Mouse (Mus musculus): ENCODE results near the gene Cys1. TPM values are rescaled to one million over a fixed set of nuclear protein-coding genes. Genes with fewer than 3 reads are reported as not detected.

Cys1 gene
- polyA plus RNA-seq, 1 experiment: 1.6 TPM

DNA sequence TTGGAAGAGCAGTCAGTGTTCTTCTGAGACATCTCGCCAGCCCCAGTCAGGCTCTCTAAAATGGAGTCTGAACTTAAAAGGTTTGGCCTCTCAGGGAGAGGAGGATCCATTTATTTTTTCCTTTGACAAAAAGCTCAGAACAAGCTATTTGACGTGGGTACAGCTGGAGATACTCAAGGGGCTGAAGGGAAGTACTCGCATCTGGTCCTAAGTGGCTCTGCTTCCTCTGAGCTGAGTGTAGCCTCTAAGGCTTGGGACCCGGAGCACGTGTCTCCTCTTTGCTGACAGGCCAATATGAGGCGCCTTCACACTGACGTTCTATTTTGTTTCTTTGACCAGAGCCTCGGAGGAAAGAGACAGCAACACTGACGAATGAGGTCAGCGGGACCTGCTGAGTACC lies 18.0 kb upstream of the Cys1 start:
- Histone ChIP-seq H3K36me3 (ENCODE audit: control insufficient read depth, insufficient read depth, low read length) (no peaks in the 10 kb centered on the region), H3K27me3 (ENCODE audit: control insufficient read depth, insufficient read depth, low read length) (no peaks in the 10 kb centered on the region), H3K4me3 (ENCODE audit: control insufficient read depth, insufficient read depth, low read length) (no peak overlapping the region), H3K4me1 (replicated peaks; ENCODE audit: control insufficient read depth, insufficient read depth, low read length) (no peaks in the 10 kb centered on the region), H3K27ac (ENCODE audit: control insufficient read depth, insufficient read depth, low read length) (no peak overlapping the region)
- DNase-seq: no peak
- 69% methylated on average over 10 of the region's 10 CpGs for whole genome bisulfite sequencing
- TF ChIP-seq CTCF (IDR thresholded peaks at IDR 0.05; ENCODE audit: borderline replicate concordance, control insufficient read depth, extremely low read depth, insufficient read depth, low read length, poor library complexity) (no peak), POLR2A (IDR thresholded peaks at IDR 0.05; ENCODE audit: control insufficient read depth, extremely low read depth, insufficient read depth, low read length, poor library complexity) (no peak)

DNA sequence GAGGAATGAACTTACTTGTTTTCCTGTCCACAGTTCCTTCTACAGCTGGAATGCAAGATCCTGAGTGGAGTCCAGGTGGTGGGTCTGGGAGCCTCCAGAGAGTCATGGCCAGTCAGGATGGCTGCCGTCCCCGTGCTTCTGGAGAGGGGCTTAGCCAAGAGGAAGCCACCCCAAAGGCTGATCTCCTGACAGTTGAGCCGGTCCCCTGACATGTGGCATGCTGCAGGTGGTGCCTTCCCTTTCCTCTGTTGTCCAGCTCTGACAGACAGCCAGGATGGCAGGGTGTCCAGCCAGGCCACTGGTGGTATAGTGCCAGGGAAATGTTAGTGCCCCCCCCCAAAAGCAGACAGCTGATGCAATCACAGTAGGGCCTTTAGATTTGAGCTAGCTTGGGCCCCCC lies 16.9 kb upstream of the Cys1 start:
- Histone ChIP-seq H3K36me3 (ENCODE audit: control insufficient read depth, insufficient read depth, low read length) (no peaks in the 10 kb centered on the region), H3K4me1 (replicated peaks; ENCODE audit: control insufficient read depth, insufficient read depth, low read length) (no peaks in the 10 kb centered on the region), H3K27me3 (ENCODE audit: control insufficient read depth, insufficient read depth, low read length) (no peaks in the 10 kb centered on the region), H3K27ac (ENCODE audit: control insufficient read depth, insufficient read depth, low read length) (no peak overlapping the region), H3K4me3 (ENCODE audit: control insufficient read depth, insufficient read depth, low read length) (no peak overlapping the region)
- DNase-seq: no peak
- TF ChIP-seq POLR2A (IDR thresholded peaks at IDR 0.05; ENCODE audit: control insufficient read depth, extremely low read depth, insufficient read depth, low read length, poor library complexity) (no peak), CTCF (IDR thresholded peaks at IDR 0.05; ENCODE audit: borderline replicate concordance, control insufficient read depth, extremely low read depth, insufficient read depth, low read length, poor library complexity) (no peak)
- WGBS: 84% methylated on average over 3 of the region's 3 CpGs

DNA sequence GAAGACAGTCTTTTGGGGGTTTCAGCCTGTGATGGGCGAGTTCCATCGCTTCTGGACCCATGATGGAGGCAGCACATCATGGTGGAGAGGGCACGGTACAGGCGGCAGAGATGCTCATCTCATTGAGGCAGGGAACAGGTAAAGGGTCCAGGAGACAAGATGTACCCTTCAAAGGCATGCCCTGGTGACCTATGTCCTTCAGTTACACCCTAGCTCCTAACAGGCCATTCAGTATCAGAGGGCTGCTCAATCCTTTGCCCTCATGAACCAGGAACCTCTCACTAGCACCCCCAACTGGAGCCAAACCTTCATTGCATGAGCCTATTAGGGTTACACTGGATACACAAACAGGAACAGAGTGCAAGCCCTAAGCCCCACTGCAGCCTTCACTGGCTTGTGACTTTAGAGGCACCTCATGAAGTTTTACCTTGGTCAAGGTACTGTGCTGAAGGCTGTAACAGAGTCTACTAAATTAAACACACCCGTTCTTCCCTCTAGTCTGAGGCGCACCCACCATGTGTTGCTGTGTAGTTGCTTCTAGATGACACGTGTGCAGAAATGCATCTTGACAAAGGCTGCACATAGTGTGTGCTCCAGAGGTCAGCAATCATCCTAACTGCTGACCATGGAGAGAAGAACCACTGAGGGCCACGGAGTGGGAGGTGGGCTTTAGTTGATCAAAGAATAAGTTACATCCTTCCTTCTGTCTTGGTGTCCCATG lies 16.0 kb upstream of the Cys1 start:
- no peaks in the 10 kb centered on the region for H3K4me1 ChIP-seq (replicated peaks; ENCODE audit: control insufficient read depth, insufficient read depth, low read length)
- DNase-seq: no peak
- no peak overlapping the region for H3K4me3 ChIP-seq (ENCODE audit: control insufficient read depth, insufficient read depth, low read length)
- no peaks in the 10 kb centered on the region for H3K27me3 ChIP-seq (ENCODE audit: control insufficient read depth, insufficient read depth, low read length)
- WGBS: 65% methylated on average over 8 of the region's 8 CpGs
- no peaks in the 10 kb centered on the region for H3K36me3 ChIP-seq (ENCODE audit: control insufficient read depth, insufficient read depth, low read length)
- H3K27ac ChIP-seq (ENCODE audit: control insufficient read depth, insufficient read depth, low read length): no peak overlapping the region
- TF ChIP-seq CTCF (IDR thresholded peaks at IDR 0.05; ENCODE audit: borderline replicate concordance, control insufficient read depth, extremely low read depth, insufficient read depth, low read length, poor library complexity) (no peak), POLR2A (IDR thresholded peaks at IDR 0.05; ENCODE audit: control insufficient read depth, extremely low read depth, insufficient read depth, low read length, poor library complexity) (no peak)

DNA sequence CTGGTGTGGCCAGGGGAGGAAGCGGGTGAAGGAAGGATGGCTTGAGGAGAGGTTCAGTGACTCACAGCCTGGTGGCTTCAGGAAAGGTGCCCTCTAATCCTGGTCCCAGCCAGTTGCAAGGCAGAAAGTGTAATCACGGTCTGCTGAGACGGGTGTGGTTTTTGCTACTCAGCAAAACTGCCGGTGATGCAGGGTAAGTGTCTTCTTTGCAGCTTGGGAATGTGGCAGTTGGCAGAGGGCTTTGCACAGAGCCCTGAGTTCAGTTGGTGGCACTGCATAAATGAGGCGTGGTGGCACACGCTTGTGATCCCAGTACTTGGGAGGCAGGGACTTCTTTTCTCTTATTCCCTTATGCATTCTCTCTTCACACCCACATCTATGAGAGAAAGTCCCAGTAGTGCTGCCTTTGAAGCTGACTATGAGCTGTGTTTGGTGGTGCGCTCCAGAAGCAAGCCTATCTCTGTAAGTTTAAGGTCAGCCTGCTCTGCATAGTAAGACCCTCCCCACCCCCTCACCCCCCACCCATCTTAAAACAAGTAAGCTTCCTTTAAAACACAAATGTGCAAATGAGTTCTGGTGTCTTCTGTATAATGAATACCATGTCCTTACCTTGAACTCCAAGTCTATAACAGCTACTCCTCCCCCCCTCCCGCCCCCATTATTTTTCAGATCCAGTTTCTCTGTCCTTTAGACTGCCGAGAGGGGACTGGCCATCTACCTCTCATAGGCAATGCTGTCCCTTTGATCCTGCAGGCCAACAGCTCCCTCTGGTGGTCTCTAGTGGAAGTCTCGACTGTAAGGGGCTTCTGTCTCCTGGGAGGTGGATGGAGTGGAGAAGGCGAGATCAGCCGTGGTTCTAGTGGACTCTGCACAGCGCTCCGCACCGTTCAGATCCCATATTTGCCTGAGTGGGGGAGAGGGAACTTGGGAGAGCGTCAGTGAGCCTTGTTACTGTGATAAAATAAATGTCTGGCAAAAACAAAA lies 15.2 kb upstream of the Cys1 start:
- H3K36me3 ChIP-seq (ENCODE audit: control insufficient read depth, insufficient read depth, low read length): no peaks in the 10 kb centered on the region
- TF ChIP-seq CTCF (IDR thresholded peaks at IDR 0.05; ENCODE audit: borderline replicate concordance, control insufficient read depth, extremely low read depth, insufficient read depth, low read length, poor library complexity): peak; percentile 81; the same call in 1 of the 2 replicates
- no peak for TF ChIP-seq POLR2A (IDR thresholded peaks at IDR 0.05; ENCODE audit: control insufficient read depth, extremely low read depth, insufficient read depth, low read length, poor library complexity)
- 41% methylated on average over 16 of the region's 16 CpGs for WGBS
- DNase-seq: peak; percentile 82
- no peaks in the 10 kb centered on the region for H3K27me3 ChIP-seq (ENCODE audit: control insufficient read depth, insufficient read depth, low read length)
- H3K27ac ChIP-seq (ENCODE audit: control insufficient read depth, insufficient read depth, low read length): no peak overlapping the region
- no peaks in the 10 kb centered on the region for H3K4me1 ChIP-seq (replicated peaks; ENCODE audit: control insufficient read depth, insufficient read depth, low read length)
- H3K4me3 ChIP-seq (ENCODE audit: control insufficient read depth, insufficient read depth, low read length): no peak overlapping the region

DNA sequence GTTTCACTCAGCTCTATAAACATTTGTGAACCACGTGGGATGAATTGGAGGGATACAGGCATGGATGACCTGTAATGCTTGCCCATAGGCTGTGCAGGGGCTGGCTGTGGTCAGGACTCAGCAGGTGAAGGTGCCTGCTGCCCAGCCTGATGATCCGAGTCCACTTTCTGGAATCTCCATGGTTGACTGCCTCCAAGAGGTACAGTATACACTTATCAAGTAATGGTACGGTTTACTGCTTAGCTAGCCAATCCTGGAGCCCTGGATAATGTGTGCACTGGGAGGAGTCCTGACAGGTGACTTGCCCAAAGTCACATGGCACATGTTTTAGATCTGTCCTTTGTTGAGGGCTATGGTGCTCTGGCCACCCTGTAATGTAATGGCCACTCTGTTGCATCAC lies 8.7 kb upstream of the Cys1 start:
- DNase-seq: no peak
- WGBS: 91% methylated on average over 3 of the region's 3 CpGs
- no peak overlapping the region for H3K27ac ChIP-seq (ENCODE audit: control insufficient read depth, insufficient read depth, low read length)
- TF ChIP-seq CTCF (IDR thresholded peaks at IDR 0.05; ENCODE audit: borderline replicate concordance, control insufficient read depth, extremely low read depth, insufficient read depth, low read length, poor library complexity) (no peak), POLR2A (IDR thresholded peaks at IDR 0.05; ENCODE audit: control insufficient read depth, extremely low read depth, insufficient read depth, low read length, poor library complexity) (no peak)
- no peaks in the 10 kb centered on the region for H3K4me1 ChIP-seq (replicated peaks; ENCODE audit: control insufficient read depth, insufficient read depth, low read length)
- no peak overlapping the region for H3K4me3 ChIP-seq (ENCODE audit: control insufficient read depth, insufficient read depth, low read length)
- H3K27me3 ChIP-seq (ENCODE audit: control insufficient read depth, insufficient read depth, low read length): no peaks in the 10 kb centered on the region
- H3K36me3 ChIP-seq (ENCODE audit: control insufficient read depth, insufficient read depth, low read length): no peaks in the 10 kb centered on the region

DNA sequence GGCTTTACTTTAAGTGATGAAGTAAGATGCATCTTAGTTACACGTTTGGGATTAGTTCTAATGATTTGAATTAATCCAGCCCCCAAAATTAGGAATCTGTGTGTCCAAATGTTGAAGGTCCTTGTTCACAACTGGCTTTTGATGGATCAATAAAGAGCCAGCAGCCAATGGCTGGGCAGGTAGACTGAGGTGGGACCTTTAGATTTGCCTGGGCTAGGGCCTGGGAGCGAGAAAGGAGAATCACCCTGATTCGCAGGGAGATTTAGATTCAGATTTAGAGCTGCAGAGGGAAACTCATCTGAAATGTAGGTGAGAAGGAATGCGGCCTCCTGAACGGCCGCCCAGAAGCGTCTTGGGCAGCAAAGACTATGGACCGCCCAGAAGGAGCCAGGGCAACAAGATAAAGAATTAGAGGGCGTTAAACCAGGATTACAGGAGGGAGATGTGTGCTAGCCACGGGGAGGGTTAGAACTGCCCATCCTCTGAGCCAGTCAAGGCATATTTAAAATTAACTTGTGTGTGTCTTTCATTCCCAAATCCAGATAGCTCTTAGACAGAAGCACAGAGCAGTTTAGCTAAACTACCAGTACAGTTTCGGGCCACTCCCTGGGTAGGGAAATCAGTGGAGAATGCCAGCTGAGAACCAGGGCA lies 5.2 kb upstream of the Cys1 start:
- no peaks in the 10 kb centered on the region for H3K36me3 ChIP-seq (ENCODE audit: control insufficient read depth, insufficient read depth, low read length)
- TF ChIP-seq POLR2A (IDR thresholded peaks at IDR 0.05; ENCODE audit: control insufficient read depth, extremely low read depth, insufficient read depth, low read length, poor library complexity): no peak
- TF ChIP-seq CTCF (IDR thresholded peaks at IDR 0.05; ENCODE audit: borderline replicate concordance, control insufficient read depth, extremely low read depth, insufficient read depth, low read length, poor library complexity): no peak
- no peaks in the 10 kb centered on the region for H3K4me1 ChIP-seq (replicated peaks; ENCODE audit: control insufficient read depth, insufficient read depth, low read length)
- no peak overlapping the region for H3K27ac ChIP-seq (ENCODE audit: control insufficient read depth, insufficient read depth, low read length)
- DNase-seq: no peak
- no peak overlapping the region for H3K4me3 ChIP-seq (ENCODE audit: control insufficient read depth, insufficient read depth, low read length)
- WGBS: 90% methylated on average over 11 of the region's 11 CpGs
- H3K27me3 ChIP-seq (ENCODE audit: control insufficient read depth, insufficient read depth, low read length): peaks cover 2% of the 10 kb centered on the region; the same call in 1 of the 2 replicates

Data from thymus, adult 2 months (tissue).